Mouse (Mus musculus) heart, postnatal 0 days (tissue): ENCODE measurements around the gene Cadps. TPM values are rescaled to one million over a fixed set of nuclear protein-coding genes. Genes with fewer than 3 reads are reported as not detected.

Source experiments
- ATAC-seq: fragments of 200-750 bp; cut with Nextera tagmentation; 2 replicates; pipeline ENCODE4 v1.8.0; 2017; ENCODE audit warnings: low read depth, moderate number of reproducible peaks, moderate library complexity; ENCODE audit not compliant: insufficient read depth
- DNase-seq: peaks from one replicate; pipeline ENCODE4 v3.0.0-alpha.2; 2016; ENCODE audit warnings: low spot score
- H3K27ac ChIP-seq: fragments of 300-500 bp; sonication (generic); 2 replicates; pipeline ENCODE4 v1.5.1; 2014; ENCODE audit warnings: low read depth, mild to moderate bottlenecking
- H3K27me3 ChIP-seq: fragments of 300-500 bp; sonication (generic); 2 replicates; pipeline ENCODE4 v1.6.1; 2014; ENCODE audit warnings: low read length, mixed read lengths; ENCODE audit not compliant: control insufficient read depth, insufficient read depth
- H3K36me3 ChIP-seq: fragments of 300-500 bp; sonication (generic); replicated peaks from 2 replicates; pipeline ENCODE4 v1.6.1; 2014; ENCODE audit warnings: low read length, mixed read lengths; ENCODE audit not compliant: control insufficient read depth, insufficient read depth
- H3K4me1 ChIP-seq: fragments of 300-500 bp; sonication (generic); 2 replicates; pipeline ENCODE4 v1.6.1; 2014; ENCODE audit warnings: antibody characterized with exemption; ENCODE audit not compliant: control insufficient read depth, insufficient read depth
- H3K4me2 ChIP-seq: fragments of 300-500 bp; sonication (generic); 2 replicates; pipeline ENCODE4 v1.6.1; 2014; ENCODE audit warnings: low read depth, mild to moderate bottlenecking, low read length, moderate library complexity
- H3K4me3 ChIP-seq: fragments of 300-500 bp; sonication (generic); 2 replicates; pipeline ENCODE4 v1.5.1; 2014; ENCODE audit warnings: low read depth, low read length
- H3K9ac ChIP-seq: fragments of 300-500 bp; sonication (generic); replicated peaks from 2 replicates; pipeline ENCODE4 v1.6.1; 2014; ENCODE audit warnings: low read depth, low read length, mixed read lengths
- H3K9me3 ChIP-seq: fragments of 300-500 bp; sonication (generic); replicated peaks from 2 replicates; pipeline ENCODE4 v1.6.1; 2016; ENCODE audit warnings: low read length; ENCODE audit not compliant: control insufficient read depth
- CTCF ChIP-seq: IDR thresholded peaks from 2 replicates; pipeline ENCODE4 v1.5.1; 2016; ENCODE audit warnings: antibody characterized with exemption, control low read depth, low read depth
- EP300 ChIP-seq: IDR thresholded peaks from 2 replicates; pipeline ENCODE4 v1.6.1; 2016; ENCODE audit warnings: antibody characterized with exemption, low read depth
- WGBS: fragments of 180-500 bp; shearing (Covaris S2); extraction: QIAGEN DNeasy Blood & Tissue Kit; methylation state at CpG from one replicate; pipeline ENCODE4 v1.1.7; 2014; 5-methylcytosine and 5-hydroxymethylcytosine counted together
- polyA plus RNA-seq: library from polyadenylated mRNA; unstranded; fragments of >200 nt; fragmentation: Nextera tagmentation; extraction: Ambion mirVana; gene quantifications from 2 replicates; pipeline ENCODE4 v1.2.1, GENCODE M21; 2015
- total RNA-seq: library from RNA; depleted of rRNA; stranded (reverse); fragments of >200 nt; gene quantifications from 2 replicates; pipeline ENCODE4 v1.2.3, GENCODE M21; 2014; ENCODE audit warnings: low replicate concordance

Gene Cadps
- total and polyA plus RNA-seq, 2 experiments from 2014 or later: 0.03 to 5.2 TPM

DNA sequence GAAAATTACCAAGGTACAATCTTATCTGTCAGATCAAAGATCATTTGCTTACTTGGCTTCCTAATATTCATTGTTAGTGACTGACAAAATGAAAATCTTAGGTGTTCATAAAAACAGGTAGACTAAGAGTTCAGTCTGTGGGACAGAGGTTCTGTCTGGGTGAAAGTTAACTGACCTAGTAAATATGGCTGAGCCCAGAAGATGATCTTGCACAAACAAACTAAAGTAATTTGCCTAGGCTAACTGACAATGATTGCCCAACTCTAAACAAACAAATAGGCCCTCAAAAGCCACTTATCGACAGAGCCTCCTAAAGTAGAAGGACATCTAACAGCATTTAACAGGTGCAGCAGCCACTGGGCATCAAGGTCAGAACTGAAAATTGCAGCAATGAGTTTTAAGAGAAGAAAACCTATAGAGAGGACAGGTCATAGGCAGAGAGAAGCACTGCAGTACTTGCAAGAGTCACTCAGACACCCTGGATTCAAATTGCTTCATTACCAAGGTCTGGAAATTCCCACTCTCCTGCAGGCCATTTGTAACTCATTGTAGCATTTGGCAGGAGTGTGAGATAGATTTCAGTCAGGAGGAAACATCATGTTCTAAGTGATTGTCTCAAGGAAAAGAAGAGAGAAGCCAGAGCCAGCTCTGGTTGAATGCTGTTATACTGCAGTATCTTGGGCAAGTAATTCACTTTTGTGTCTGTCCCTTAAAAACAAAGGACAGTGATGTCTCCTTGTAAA is 100.3 kb downstream of the Cadps start:
- Histone ChIP-seq H3K36me3 (no peaks in the 10 kb centered on the region), H3K27ac (no peak overlapping the region), H3K4me2 (no peak overlapping the region), H3K4me1 (no peaks in the 10 kb centered on the region), H3K27me3 (no peaks in the 10 kb centered on the region), H3K9me3 (no peaks in the 10 kb centered on the region), H3K9ac (no peak overlapping the region), H3K4me3 (no peak overlapping the region)
- WGBS: 76% methylated on average over 1 of the region's 1 CpGs
- TF ChIP-seq CTCF (no peak), EP300 (no peak)
- DNase-seq (no peak), ATAC-seq (no peak)

DNA sequence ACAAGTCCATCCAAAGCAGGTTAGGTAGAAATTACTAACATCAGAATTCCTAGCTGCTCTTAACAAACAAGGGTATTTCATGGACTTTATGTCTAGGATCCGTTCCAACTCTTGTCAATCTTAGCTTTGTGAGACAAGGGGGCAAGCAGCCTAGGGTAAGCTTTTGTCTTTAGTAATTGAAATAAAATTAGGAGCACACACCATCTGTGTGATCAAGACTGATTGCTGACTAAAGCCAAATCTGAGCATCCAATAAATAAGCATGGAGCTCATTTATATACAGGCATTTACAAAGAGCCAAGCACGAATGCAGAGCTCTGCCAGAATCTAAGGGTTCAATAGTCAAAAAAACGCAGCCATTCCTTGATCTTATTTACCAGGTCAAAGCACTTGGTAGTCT is 104.1 kb downstream of the Cadps start:
- H3K27me3 ChIP-seq: no peaks in the 10 kb centered on the region
- H3K9me3 ChIP-seq: no peaks in the 10 kb centered on the region
- ATAC-seq: no peak
- no peaks in the 10 kb centered on the region for H3K36me3 ChIP-seq
- no peak overlapping the region for H3K4me3 ChIP-seq
- TF ChIP-seq EP300 (no peak), CTCF (no peak)
- H3K9ac ChIP-seq: no peak overlapping the region
- H3K27ac ChIP-seq: no peak overlapping the region
- 64% methylated on average over 3 of the region's 3 CpGs for WGBS
- H3K4me2 ChIP-seq: no peak overlapping the region
- DNase-seq: no peak
- no peaks in the 10 kb centered on the region for H3K4me1 ChIP-seq

DNA sequence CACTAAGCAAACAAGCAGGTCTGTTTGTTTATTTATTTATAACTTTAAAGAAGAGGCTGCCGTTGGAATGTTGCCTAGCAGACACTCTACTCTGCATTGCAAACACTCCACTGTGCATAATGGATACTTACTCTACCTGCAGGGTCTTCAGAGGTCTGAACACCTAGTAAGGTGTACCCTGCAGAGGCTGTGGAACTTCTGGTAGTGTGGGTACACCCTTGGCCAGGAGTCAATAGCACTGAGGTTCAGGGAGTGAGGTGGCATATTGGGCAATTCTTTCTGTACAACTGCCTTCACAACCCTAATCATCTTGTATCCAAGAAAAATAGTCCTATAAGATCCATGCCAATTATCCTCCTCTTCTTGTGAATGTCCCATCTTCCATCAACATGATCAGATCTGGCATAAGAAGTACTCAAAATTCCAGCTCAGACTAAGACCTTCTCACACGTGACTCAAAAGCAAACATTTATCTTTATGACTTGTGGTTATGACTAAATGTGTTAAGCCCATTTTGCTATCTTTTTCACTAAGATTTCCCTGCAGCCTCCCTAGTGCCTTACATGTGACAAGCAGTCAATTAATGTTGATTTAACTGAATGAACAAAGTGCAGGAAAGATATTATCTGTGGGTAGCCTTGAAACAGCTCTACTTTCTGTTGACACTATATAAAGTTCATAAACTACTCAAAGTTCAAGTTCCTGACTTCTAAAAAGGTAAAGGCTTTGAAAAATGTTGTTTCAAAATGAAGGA is 106.8 kb downstream of the Cadps start:
- H3K9ac ChIP-seq: no peak overlapping the region
- TF ChIP-seq CTCF (no peak), EP300 (no peak)
- no peak for DNase-seq

DNA sequence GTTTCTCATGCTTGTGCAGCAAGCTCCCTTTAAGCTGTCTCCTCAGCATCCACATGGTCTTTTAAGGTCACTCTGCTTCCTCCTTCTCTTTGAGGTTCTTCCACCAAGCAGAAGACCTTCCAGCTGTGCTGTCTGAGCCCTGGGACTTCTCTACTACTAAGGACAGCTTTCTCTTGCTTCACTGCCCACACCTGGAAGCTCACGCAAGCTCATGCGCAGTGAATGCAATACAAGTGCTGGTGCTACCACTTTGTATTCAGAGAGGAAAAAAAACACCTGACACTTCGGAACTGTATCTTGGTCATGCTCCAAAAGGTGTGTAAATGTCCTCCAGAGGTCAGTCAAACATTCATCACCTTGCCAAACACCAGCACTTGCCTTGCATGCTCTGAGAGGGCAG is 115.5 kb downstream of the Cadps start:
- DNase-seq (no peak), ATAC-seq (no peak)
- TF ChIP-seq EP300 (no peak), CTCF (no peak)
- H3K27ac ChIP-seq: no peak overlapping the region
- H3K4me3 ChIP-seq: no peak overlapping the region
- no peaks in the 10 kb centered on the region for H3K27me3 ChIP-seq
- H3K9ac ChIP-seq: no peak overlapping the region
- WGBS: 82% methylated on average over 3 of the region's 3 CpGs
- H3K4me2 ChIP-seq: no peak overlapping the region
- H3K9me3 ChIP-seq: no peaks in the 10 kb centered on the region
- H3K36me3 ChIP-seq: no peaks in the 10 kb centered on the region
- H3K4me1 ChIP-seq: no peaks in the 10 kb centered on the region

More for the DNA sequence above, 106.8 kb downstream of the Cadps start:
- H3K9me3 ChIP-seq: no peaks in the 10 kb centered on the region
- H3K27me3 ChIP-seq: no peaks in the 10 kb centered on the region
- H3K4me1 ChIP-seq: no peaks in the 10 kb centered on the region
- no peaks in the 10 kb centered on the region for H3K36me3 ChIP-seq
- ATAC-seq: no peak
- H3K4me2 ChIP-seq: no peak overlapping the region
- no peak overlapping the region for H3K27ac ChIP-seq
- WGBS: 58% methylated on average over 2 of the region's 2 CpGs
- no peak overlapping the region for H3K4me3 ChIP-seq

DNA sequence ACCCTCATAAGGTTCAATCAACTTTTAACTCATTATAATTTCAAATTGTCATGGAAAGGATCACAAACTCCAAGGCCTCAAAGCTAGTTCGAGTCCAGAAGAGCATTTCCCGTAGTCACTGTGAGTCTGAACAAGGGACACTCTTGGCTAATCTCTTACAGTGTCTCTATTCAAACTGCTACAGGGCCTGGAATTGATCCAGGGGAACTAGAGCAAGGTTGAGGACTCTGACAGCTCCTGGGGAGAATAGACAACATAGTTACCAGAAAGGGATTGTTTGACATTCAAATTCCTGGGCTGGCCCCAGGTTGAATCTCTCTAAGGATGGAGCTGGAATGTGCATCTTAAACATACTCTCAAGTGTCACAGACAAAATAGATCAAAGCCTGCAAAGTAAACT is 118.4 kb downstream of the Cadps start:
- no peak for ATAC-seq

More for the DNA sequence above, 118.4 kb downstream of the Cadps start:
- Histone ChIP-seq H3K4me2 (no peak overlapping the region), H3K36me3 (no peaks in the 10 kb centered on the region), H3K27me3 (no peaks in the 10 kb centered on the region), H3K4me1 (no peaks in the 10 kb centered on the region), H3K9me3 (no peaks in the 10 kb centered on the region), H3K4me3 (no peak overlapping the region), H3K27ac (no peak overlapping the region), H3K9ac (no peak overlapping the region)
- no peak for DNase-seq
- 60% methylated on average over 2 of the region's 2 CpGs for WGBS
- TF ChIP-seq CTCF (no peak), EP300 (no peak)
